Mouse (Mus musculus) forebrain, embryonic 12.5 days (tissue): ENCODE results near the gene Myt1. TPM values are rescaled to one million over a fixed set of nuclear protein-coding genes. Genes with fewer than 3 reads are reported as not detected.
A peak's percentile ranks its signal among the peaks of the same experiment; 100 is the strongest.
"Not testable (repeated sequence)": the region's sequence is repeated elsewhere in the genome, so short reads cannot be mapped to it uniquely, and the experiment has no call there.

Experiments
- ATAC-seq: fragments of 200-750 bp; cut with Nextera tagmentation; 2 replicates; pipeline ENCODE4 v1.8.0; 2017; ENCODE audit warnings: moderate TSS enrichment; ENCODE audit not compliant: low FRiP score
- H3K27ac ChIP-seq: fragments of 300-500 bp; sonication (generic); 2 replicates; pipeline ENCODE4 v1.5.1; 2016; ENCODE audit warnings: mild to moderate bottlenecking
- H3K27me3 ChIP-seq: fragments of 300-500 bp; sonication (generic); 2 replicates; pipeline ENCODE4 v1.6.1; 2016; ENCODE audit warnings: mild to moderate bottlenecking
- H3K36me3 ChIP-seq: fragments of 300-500 bp; sonication (generic); replicated peaks from 2 replicates; pipeline ENCODE4 v1.6.1; 2016; ENCODE audit warnings: mild to moderate bottlenecking
- H3K4me1 ChIP-seq: fragments of 300-500 bp; sonication (generic); 2 replicates; pipeline ENCODE4 v1.6.1; 2016
- H3K4me2 ChIP-seq: fragments of 300-500 bp; sonication (generic); 2 replicates; pipeline ENCODE4 v1.6.1; 2016; ENCODE audit warnings: mild to moderate bottlenecking, moderate library complexity
- H3K4me3 ChIP-seq: fragments of 300-500 bp; sonication (generic); replicated peaks from 2 replicates; pipeline ENCODE4 v1.5.1; 2016; ENCODE audit warnings: mild to moderate bottlenecking
- H3K9ac ChIP-seq: fragments of 300-500 bp; sonication (generic); 2 replicates; pipeline ENCODE4 v1.6.1; 2016; ENCODE audit warnings: mild to moderate bottlenecking
- H3K9me3 ChIP-seq: fragments of 300-500 bp; sonication (generic); 2 replicates; pipeline ENCODE4 v1.6.1; 2016
- WGBS: fragments of 180-500 bp; shearing (Covaris S2); methylation state at CpG from one replicate; pipeline ENCODE4 v1.1.7; 2016; 5-methylcytosine and 5-hydroxymethylcytosine counted together
- polyA plus RNA-seq: library from polyadenylated mRNA; unstranded; fragments of >200 nt; fragmentation: Nextera tagmentation; extraction: Ambion mirVana; gene quantifications from 2 replicates; pipeline ENCODE4 v1.2.1, GENCODE M21; 2016

Gene Myt1
- polyA plus RNA-seq, 1 experiment from 2014 or later, result 51.9 TPM

- Histone ChIP-seq H3K27me3 (no peaks in the 10 kb centered on the region), H3K4me1 (peaks cover 9% of the 10 kb centered on the region; the same call in 1 of the 2 replicates), H3K27ac (no peak overlapping the region), H3K4me2 (no peak overlapping the region), H3K36me3 (peaks cover 38% of the 10 kb centered on the region), H3K4me3 (no peak overlapping the region), H3K9me3 (no peaks in the 10 kb centered on the region), H3K9ac (no peak overlapping the region)
- WGBS, result 88% methylated on average over 6 of the region's 6 CpGs
- no peak for ATAC-seq
Observed at GRCm38 (mm10) chr2:181789396-181789795, 26.3 kb downstream of the Myt1 start.

- WGBS, result 78% methylated on average over 8 of the region's 8 CpGs
Observed at GRCm38 (mm10) chr2:181793186-181793585, 30.1 kb downstream of the Myt1 start.

GRCm38 (mm10) chr2:181795641-181796130 lies 32.6 kb downstream of the Myt1 start:
- Histone ChIP-seq H3K4me2 (no peak overlapping the region), H3K9me3 (no peaks in the 10 kb centered on the region), H3K4me1 (no peaks in the 10 kb centered on the region), H3K27me3 (no peaks in the 10 kb centered on the region), H3K9ac (no peak overlapping the region), H3K27ac (no peak overlapping the region), H3K36me3 (peaks cover 40% of the 10 kb centered on the region), H3K4me3 (no peak overlapping the region)
- 68% methylated on average over 3 of the region's 3 CpGs for WGBS
- ATAC-seq, result no peak

More at GRCm38 (mm10) chr2:181793186-181793585, 30.1 kb downstream of the Myt1 start:
- H3K4me3 ChIP-seq, H3K27ac ChIP-seq, H3K27me3 ChIP-seq, H3K9ac ChIP-seq, H3K4me2 ChIP-seq, ATAC-seq, H3K9me3 ChIP-seq, H3K4me1 ChIP-seq: not testable (repeated sequence)
- peaks cover 47% of the 10 kb centered on the region for H3K36me3 ChIP-seq

GRCm38 (mm10) chr2:181797672-181798071 lies 34.5 kb downstream of the Myt1 start:
- Histone ChIP-seq H3K27ac (no peak overlapping the region), H3K9ac (no peak overlapping the region), H3K27me3 (no peaks in the 10 kb centered on the region), H3K4me2 (no peak overlapping the region), H3K4me1 (no peaks in the 10 kb centered on the region), H3K4me3 (no peak overlapping the region), H3K9me3 (no peaks in the 10 kb centered on the region), H3K36me3 (peaks cover 48% of the 10 kb centered on the region)
- 77% methylated on average over 8 of the region's 8 CpGs for WGBS
- ATAC-seq, result no peak

GRCm38 (mm10) chr2:181829032-181829650 lies 66.0 kb downstream of the Myt1 start:
- H3K27me3 ChIP-seq, result no peaks in the 10 kb centered on the region
- no peak overlapping the region for H3K4me3 ChIP-seq
- no peak overlapping the region for H3K9ac ChIP-seq
- H3K9me3 ChIP-seq, result no peaks in the 10 kb centered on the region
- 86% methylated on average over 2 of the region's 2 CpGs for WGBS
- no peaks in the 10 kb centered on the region for H3K4me1 ChIP-seq
- no peak overlapping the region for H3K4me2 ChIP-seq
- no peak overlapping the region for H3K27ac ChIP-seq
- no peak for ATAC-seq
- peaks cover 41% of the 10 kb centered on the region for H3K36me3 ChIP-seq

- Histone ChIP-seq H3K4me1 (peaks cover 6% of the 10 kb centered on the region; the same call in 1 of the 2 replicates), H3K27ac (no peak overlapping the region)
Observed at GRCm38 (mm10) chr2:181832745-181833144, 69.6 kb downstream of the Myt1 start.

GRCm38 (mm10) chr2:181837372-181838292 lies 74.5 kb downstream of the Myt1 start, which contains the start of gene Pcmtd2:
Gene Pcmtd2, plus strand, starts transcription at chr2:181837854.
- Histone ChIP-seq H3K4me3 (peak within 1 kb of the TSS; percentile 81), H3K9ac (peak within 1 kb of the TSS; percentile 83), H3K27me3 (no peaks in the 10 kb centered on the region), H3K4me1 (peaks cover 15% of the 10 kb centered on the region), H3K36me3 (peaks cover 5% of the 10 kb centered on the region; the same call in 1 of the 2 replicates), H3K9me3 (no peaks in the 10 kb centered on the region), H3K27ac (peak within 1 kb of the TSS; percentile 87), H3K4me2 (peak within 1 kb of the TSS; percentile 68)
- peak; percentile 97 for ATAC-seq
- under 1% methylated on average over 35 of the region's 35 CpGs for WGBS

More at GRCm38 (mm10) chr2:181832745-181833144, 69.6 kb downstream of the Myt1 start:
- 69% methylated on average over 2 of the region's 2 CpGs for WGBS
- H3K36me3 ChIP-seq, result peaks cover 17% of the 10 kb centered on the region
- no peak overlapping the region for H3K4me2 ChIP-seq
- no peaks in the 10 kb centered on the region for H3K27me3 ChIP-seq
- no peak overlapping the region for H3K4me3 ChIP-seq
- no peaks in the 10 kb centered on the region for H3K9me3 ChIP-seq
- H3K9ac ChIP-seq, result no peak overlapping the region
- ATAC-seq, result no peak

- no peaks in the 10 kb centered on the region for H3K9me3 ChIP-seq
- H3K4me3 ChIP-seq, result peak overlapping the region; percentile 81
- H3K27ac ChIP-seq, result peak overlapping the region; percentile 87; the same call in 1 of the 2 replicates
- H3K4me2 ChIP-seq, result peak overlapping the region; percentile 68
- 0% methylated on average over 3 of the region's 3 CpGs for WGBS
- peaks cover 15% of the 10 kb centered on the region for H3K4me1 ChIP-seq
- peaks cover 5% of the 10 kb centered on the region; the same call in 1 of the 2 replicates for H3K36me3 ChIP-seq
- peak overlapping the region; percentile 83 for H3K9ac ChIP-seq
- H3K27me3 ChIP-seq, result no peaks in the 10 kb centered on the region
- ATAC-seq, result peak; percentile 17; the same call in 1 of the 2 replicates
Observed at GRCm38 (mm10) chr2:181838293-181838680, 75.2 kb downstream of the Myt1 start.

GRCm38 (mm10) chr2:181845709-181846394 lies 82.7 kb downstream of the Myt1 start:
- no peaks in the 10 kb centered on the region for H3K27me3 ChIP-seq
- no peak overlapping the region for H3K4me2 ChIP-seq
- ATAC-seq, result no peak
- no peak overlapping the region for H3K4me3 ChIP-seq
- 76% methylated on average over 5 of the region's 5 CpGs for WGBS
- peaks cover 26% of the 10 kb centered on the region; the same call in 1 of the 2 replicates for H3K36me3 ChIP-seq
- no peaks in the 10 kb centered on the region for H3K4me1 ChIP-seq
- no peaks in the 10 kb centered on the region for H3K9me3 ChIP-seq
- no peak overlapping the region for H3K27ac ChIP-seq
- no peak overlapping the region for H3K9ac ChIP-seq

- Histone ChIP-seq H3K4me2 (peak within 1 kb of the TSS; percentile 87), H3K4me1 (peaks cover 23% of the 10 kb centered on the region), H3K27ac (peak within 1 kb of the TSS; percentile 88), H3K36me3 (peaks cover 10% of the 10 kb centered on the region), H3K4me3 (peak within 1 kb of the TSS; percentile 82), H3K27me3 (no peaks in the 10 kb centered on the region), H3K9ac (peak within 1 kb of the TSS; percentile 79), H3K9me3 (no peaks in the 10 kb centered on the region)
- under 1% methylated on average over 35 of the region's 35 CpGs for WGBS
- ATAC-seq, result peak; percentile 100
Observed at GRCm38 (mm10) chr2:181863791-181864535, 100.8 kb downstream of the Myt1 start, which contains the start of gene Polr3k. Gene Polr3k, plus strand, starts transcription at chr2:181864337.

GRCm38 (mm10) chr2:181864536-181864860 lies 101.4 kb downstream of the Myt1 start:
- Histone ChIP-seq H3K4me3 (peak overlapping the region; percentile 82), H3K9ac (peak overlapping the region; percentile 79), H3K36me3 (peaks cover 15% of the 10 kb centered on the region), H3K4me2 (peak overlapping the region; percentile 87), H3K27ac (peak overlapping the region; percentile 88), H3K4me1 (peaks cover 23% of the 10 kb centered on the region), H3K9me3 (no peaks in the 10 kb centered on the region), H3K27me3 (no peaks in the 10 kb centered on the region)
- peak; percentile 39 for ATAC-seq
- WGBS, result under 1% methylated on average over 22 of the region's 22 CpGs
